Mouse (Mus musculus) G1E (cell line): ENCODE results near the gene Fcrl6.

Source experiments
- CTCF ChIP-seq: IDR thresholded peaks from 2 replicates; pipeline ENCODE4 v1.5.1; 2012; ENCODE audit warnings: low read depth, low read length, inconsistent platforms, mixed read lengths
- GATA1 ChIP-seq: IDR thresholded peaks from 2 replicates; pipeline ENCODE4 v1.6.1; 2012; ENCODE audit warnings: borderline replicate concordance, low read length, inconsistent platforms, mixed read lengths
- GATA2 ChIP-seq: IDR thresholded peaks from 2 replicates; pipeline ENCODE4 v1.6.1; 2012; ENCODE audit warnings: low read depth, low read length, inconsistent platforms, borderline replicate concordance
- POLR2AphosphoS5 ChIP-seq: IDR thresholded peaks from 2 replicates; pipeline ENCODE4 v1.6.1; 2012; ENCODE audit warnings: low read depth, low read length, inconsistent platforms; ENCODE audit not compliant: insufficient replicate concordance
- TAL1 ChIP-seq: conservative IDR thresholded peaks from 2 replicates; pipeline ENCODE4 v1.6.1; 2012; ENCODE audit warnings: low read depth, low read length, inconsistent platforms, mixed read lengths

GRCm38 (mm10) chr1:172580116-172580515 lies 22.2 kb downstream of the Fcrl6 start:
- TF ChIP-seq CTCF (no peak), GATA1 (no peak), POLR2AphosphoS5 (no peak), GATA2 (no peak), TAL1 (no peak)
